Mouse (Mus musculus): ENCODE measurements at regions not wholly inside any gene's neighbourhood (a gene's known extent, or its start where the extent isn't known, plus 50 kb on each side); places are given as distances from the start of the nearest gene placed in this dataset.
"Not testable (repeated sequence)": the region's sequence is repeated elsewhere in the genome, so short reads cannot be mapped to it uniquely, and the experiment has no call there.

DNA sequence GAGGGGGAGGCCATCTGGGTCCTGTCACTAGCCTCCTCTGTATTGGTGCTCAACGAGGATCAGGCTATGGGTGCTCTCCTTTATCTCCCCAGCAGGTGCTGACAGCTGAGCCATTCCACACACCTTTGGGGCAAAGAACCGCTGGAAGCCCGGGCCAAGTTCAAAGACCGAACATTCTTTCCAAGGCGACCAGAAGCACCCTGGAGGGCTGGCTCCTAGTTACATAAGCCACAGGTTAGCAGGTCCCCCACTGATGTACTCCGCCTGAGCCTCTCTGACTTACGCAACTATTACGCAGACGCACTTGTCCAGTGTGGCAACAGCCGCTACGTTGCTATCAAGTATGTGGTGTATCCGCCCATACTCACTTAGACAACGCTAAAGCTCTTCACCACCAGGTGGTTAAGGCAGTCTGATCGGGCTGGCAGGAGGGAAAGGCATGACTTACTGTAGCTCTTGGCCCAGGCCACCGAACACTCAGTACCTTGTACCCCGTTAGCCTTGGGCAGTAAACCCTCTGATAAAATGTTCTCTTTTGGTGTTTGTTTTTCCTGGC, 69.2 kb downstream of the Gm33543 start:
- no peak for DNase-seq (ENCODE audit: low read depth in 2 of 2, low spot score in 2 of 2)

DNA sequence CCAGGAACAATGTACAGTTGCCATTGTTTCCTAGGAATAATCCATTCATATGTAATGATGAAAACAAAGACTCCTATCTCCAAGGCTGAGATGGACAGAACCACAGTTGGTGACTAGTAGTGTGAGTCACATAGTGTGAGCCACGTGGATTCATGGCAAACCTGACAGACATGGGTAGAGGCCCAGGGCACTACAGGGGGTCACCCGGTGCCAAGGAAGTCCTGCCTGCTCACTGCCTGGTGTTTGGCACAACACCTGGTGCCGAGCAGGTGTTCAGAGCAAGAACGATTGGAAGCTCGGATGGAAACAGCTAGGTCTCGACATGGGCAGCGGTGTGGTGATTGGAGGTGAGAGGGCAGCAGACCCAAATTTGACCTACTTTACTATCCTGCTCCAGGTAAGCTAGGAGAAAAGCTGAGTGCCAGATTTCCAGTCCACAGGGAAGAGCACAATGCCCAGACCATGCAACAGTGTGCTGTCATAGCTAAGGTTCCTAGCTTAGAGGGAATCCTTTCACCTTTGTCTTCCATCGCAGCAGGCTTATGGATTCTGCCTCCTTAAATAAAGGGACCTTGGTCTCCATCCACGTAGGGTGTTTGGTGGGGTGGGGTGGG, 69.8 kb downstream of the Gm33543 start:
- no peak for DNase-seq (ENCODE audit: low read depth in 2 of 2, low spot score in 2 of 2)

- no peak for DNase-seq (ENCODE audit: low read depth in 2 of 2, low spot score in 2 of 2)
These were observed 73.8 kb downstream of the Gm33543 start for GRCm38 (mm10) chr10:95768974-95769373.

DNA sequence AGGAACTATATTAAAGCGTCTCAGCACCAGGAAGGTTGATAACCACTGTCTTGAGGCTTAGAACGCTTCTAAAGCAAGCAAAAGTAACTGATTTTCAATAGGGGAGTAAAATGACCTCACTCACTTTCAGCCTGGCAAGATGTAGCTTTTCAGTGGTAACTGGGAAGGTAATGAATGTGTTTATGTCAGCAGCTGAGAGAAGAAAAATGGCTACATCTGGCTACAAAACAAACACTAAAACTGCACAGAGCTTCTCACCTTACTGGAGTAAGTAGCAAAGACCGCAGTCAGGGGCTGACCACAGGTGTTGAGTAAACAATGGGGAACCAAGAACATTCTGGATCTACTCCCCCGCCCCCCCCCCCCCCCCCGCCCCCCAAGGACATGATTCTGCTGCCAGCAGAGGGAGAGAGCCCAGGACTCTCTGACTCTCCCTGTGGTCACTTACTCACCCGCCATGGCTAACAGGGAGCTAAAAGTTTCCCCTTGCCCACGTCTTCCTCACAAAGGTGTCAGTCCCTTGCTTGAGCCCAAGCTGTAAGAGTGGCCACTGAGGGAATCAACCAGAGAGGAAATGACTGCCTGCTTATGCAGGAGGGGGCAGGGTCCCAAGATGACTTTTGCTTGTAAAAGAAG, 75.1 kb downstream of the Gm33543 start:
- no peak for DNase-seq (ENCODE audit: low read depth in 2 of 2, low spot score in 2 of 2)

- no peak for DNase-seq (ENCODE audit: low read depth in 2 of 2, low spot score in 2 of 2)
These were observed 78.6 kb downstream of the Gm33543 start for GRCm38 (mm10) chr10:95764129-95764528.

GRCm38 (mm10) chr10:95762632-95763031, 80.1 kb downstream of the Gm33543 start:
- no peak for DNase-seq (ENCODE audit: low read depth in 2 of 2, low spot score in 2 of 2)

DNA sequence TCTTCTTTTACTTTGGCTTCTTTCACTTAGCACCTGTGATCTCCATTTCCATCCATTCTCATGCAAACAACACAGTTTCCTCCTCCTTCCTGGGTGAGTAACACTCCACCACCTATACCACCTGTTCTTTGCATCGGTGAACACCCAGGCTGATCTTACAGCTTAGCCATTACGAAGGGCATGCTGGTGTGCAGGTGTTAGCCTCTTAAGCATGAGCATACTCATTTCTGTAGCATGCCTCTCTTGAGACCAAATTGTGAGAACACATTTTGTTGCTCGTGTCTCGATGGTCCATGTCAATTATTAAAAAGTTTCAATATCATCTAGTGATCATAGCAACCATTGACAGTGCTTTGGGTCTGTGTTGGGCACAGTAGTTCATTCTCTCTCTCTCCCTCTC, 80.8 kb downstream of the Gm33543 start:
- DNase-seq (ENCODE audit: low read depth in 2 of 2, low spot score in 2 of 2) = no peak

- no peak for DNase-seq (ENCODE audit: low read depth in 2 of 2, low spot score in 2 of 2)
These were observed 82.4 kb downstream of the Gm33543 start for GRCm38 (mm10) chr10:95760121-95760870.

- no peak for DNase-seq (ENCODE audit: low read depth in 2 of 2, low spot score in 2 of 2)
These were observed 84.5 kb downstream of the Gm33543 start for GRCm38 (mm10) chr10:95758181-95758580.

DNA sequence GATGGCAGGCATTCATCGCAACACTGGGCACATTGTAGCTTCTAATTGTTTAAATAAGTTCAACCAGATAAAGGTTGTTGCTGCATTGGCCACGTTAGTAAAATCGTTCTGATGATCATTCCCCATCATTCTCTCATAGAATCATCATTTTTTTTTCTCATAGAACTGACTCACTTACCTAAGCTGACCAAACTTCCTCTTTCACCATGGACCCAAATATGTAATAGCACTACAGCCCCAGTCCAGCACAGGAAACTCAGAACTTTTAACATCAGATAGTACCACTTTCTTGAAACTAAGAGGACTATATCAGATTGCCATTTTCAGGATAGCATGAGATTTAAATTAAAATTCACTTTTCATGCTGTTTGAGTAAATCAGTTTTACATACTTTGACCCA, 82.2 kb upstream of the Anapc15-ps start:
- DNase-seq (ENCODE audit: low read depth in 2 of 2, low spot score in 2 of 2) = no peak

DNA sequence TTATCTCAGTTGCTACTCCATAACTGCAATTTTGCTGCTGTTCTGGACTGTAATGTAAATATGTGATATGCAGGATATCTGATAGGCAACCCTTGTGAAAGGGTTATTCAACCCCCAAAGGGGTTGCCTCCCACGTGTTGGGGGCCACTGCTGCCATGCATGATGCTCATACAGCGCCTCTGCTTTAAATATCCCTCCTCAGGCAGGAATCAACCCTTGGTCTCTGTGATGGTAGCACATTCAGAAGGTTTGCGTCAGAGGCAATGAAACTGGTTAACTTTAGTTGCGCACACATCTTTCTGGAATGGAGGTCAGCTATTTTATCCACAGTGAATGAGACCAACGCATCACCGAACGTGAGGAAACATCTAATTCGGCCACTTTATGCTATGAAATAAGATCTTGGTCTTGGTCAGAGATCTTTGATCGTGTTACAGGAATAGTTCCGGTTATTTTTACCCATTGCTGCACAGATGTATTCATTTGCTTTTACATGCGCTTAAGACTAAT, 80.2 kb upstream of the Anapc15-ps start:
- no peak for DNase-seq (ENCODE audit: low read depth in 2 of 2, low spot score in 2 of 2)

- no peak for DNase-seq (ENCODE audit: low read depth in 2 of 2, low spot score in 2 of 2)
These were observed 75.1 kb upstream of the Anapc15-ps start for GRCm38 (mm10) chr10:95748360-95748759.

- no peak for DNase-seq (ENCODE audit: low read depth in 2 of 2, low spot score in 2 of 2)
These were observed 74.7 kb upstream of the Anapc15-ps start for GRCm38 (mm10) chr10:95747939-95748338.

GRCm38 (mm10) chr10:95745834-95746620, 72.8 kb upstream of the Anapc15-ps start:
- peak; percentile 21 to 32 for DNase-seq (ENCODE audit: low read depth in 2 of 2, low spot score in 2 of 2)

DNA sequence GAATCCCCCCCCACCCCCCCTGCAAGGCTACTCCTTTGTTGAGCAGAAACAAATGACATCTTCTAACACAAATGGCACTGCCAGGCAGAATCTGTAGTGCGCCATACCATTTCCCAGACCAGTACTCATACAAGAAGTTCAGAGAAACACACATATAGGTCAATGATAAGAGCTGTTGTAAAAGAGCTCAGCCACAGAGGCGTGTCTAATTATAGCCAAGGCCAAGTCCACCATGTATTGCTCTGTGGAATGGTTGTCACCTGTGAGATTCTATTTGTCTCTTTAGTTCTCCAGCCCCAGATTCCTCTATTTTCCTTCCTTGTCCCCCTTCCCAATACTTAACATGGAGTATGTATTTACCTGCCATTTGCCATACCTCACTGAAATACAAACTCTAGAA, 72.0 kb upstream of the Anapc15-ps start:
- DNase-seq (ENCODE audit: low read depth in 2 of 2, low spot score in 2 of 2) = no peak

DNA sequence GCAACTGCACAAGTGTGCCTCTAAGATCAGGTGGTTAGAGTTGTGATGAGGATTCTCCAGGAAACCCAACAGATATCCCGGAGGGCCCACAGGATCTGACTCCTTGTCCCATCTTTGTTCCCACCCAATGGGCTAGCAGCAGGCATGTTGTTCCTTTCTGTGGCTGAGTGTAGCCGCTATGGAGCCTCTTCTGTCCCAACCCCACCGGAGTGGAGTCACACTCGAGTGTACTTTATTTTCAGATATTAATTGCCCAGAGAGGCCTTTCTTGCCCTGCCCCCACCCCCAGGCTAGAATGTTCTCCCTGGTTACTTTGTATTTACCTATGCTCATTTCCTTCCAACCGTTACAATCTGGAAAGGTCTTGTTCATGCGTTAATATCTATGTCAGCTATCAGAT, 70.4 kb upstream of the Anapc15-ps start:
- no peak for DNase-seq (ENCODE audit: low read depth in 2 of 2, low spot score in 2 of 2)

DNA sequence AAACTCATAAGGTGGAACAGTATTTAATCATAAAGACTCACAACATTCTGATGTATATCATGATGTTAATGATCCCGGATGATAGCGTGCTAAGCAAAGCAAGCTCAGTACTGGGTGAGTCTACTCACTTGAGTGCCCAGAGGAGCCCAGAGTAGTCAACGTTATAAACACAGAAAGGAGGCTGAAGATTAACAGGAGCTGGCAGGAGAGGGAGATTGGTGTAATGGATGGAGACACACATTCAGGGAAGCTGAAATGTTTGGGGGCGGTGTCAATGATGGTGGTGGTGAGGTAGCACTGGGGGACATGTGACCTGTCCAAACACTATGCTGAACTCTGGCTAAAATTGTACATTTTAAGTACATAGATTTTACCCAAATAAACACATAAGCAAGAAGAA, 66.2 kb upstream of the Anapc15-ps start:
- no peak for DNase-seq (ENCODE audit: low read depth in 2 of 2, low spot score in 2 of 2)

GRCm38 (mm10) chr10:95736743-95737142, 63.5 kb upstream of the Anapc15-ps start:
- DNase-seq (ENCODE audit: low read depth in 2 of 2, low spot score in 2 of 2) = not testable (repeated sequence)

- DNase-seq (ENCODE audit: low read depth in 2 of 2, low spot score in 2 of 2) = no peak
These were observed 57.8 kb upstream of the Anapc15-ps start for GRCm38 (mm10) chr10:95731001-95731400.

DNA sequence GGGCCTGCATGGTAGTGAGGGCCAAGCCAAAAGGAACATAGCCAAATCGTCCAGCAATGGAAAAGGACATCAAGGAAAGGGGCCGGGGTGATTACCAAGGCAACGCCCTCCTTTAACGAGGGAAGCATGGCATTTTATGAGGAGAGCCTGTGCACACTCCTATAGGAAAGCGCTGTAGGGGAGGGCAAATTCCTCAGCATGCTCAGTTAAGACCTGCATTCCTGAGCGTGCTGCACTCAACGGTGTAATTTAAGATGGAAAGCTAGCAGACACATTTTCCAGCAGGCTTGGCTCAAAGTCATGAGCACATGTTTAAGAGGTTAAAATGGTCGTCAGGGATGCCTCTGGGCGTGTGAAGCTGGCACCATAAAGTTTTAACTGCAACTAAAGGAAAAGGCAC, 56.6 kb upstream of the Anapc15-ps start:
- no peak for DNase-seq (ENCODE audit: low read depth in 2 of 2, low spot score in 2 of 2)

GRCm38 (mm10) chr10:95725910-95726309, 52.7 kb upstream of the Anapc15-ps start:
- DNase-seq (ENCODE audit: low read depth in 2 of 2, low spot score in 2 of 2) = no peak

Measured in CD8-positive naive resting alpha-beta T cell, adult 2 months (primary cell).